Mouse (Mus musculus) kidney, adult 11 months (tissue): ENCODE measurements around the gene Jdp2.
"Not testable (repeated sequence)": the region's sequence is repeated elsewhere in the genome, so short reads cannot be mapped to it uniquely, and the experiment has no call there.

ENCODE experiments used
- DNase-seq: peaks from one replicate; pipeline ENCODE4 v3.0.0; 2022

Jdp2 gene

DNA sequence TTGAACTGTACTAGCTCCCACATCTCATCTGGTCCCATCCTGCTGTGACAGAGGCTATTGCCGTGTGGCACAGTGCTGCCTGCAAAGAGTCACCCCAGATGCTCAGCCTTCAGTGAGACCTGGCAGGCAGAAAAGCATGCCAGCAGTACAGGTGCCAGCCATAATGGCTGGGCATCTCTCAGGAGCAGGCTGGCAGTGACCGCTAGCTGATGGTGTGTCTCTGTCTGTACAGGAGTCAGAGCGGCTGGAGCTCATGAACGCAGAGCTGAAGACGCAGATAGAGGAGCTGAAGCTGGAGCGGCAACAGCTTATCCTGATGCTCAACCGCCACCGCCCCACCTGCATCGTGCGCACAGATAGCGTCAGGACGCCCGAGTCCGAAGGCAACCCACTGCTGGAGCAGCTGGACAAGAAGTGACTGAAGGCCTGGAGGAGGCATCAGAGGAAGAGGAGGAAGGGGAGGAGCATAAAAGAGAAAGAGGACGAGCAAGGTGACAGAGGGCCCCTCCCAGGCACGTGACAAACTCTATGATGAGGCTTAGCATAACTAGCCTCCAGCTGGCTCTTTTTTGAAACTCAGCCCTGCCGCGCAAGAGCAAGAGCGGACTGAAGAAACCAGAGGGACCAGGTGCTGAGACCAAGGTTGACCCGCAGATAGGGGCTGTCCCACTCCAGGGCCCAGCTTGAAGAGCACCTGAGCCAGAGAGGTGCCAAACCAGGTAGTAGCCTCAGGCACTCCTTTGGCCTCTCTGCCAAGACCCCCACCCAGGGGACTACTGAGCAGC lies 39.9 kb downstream of the Jdp2 start:
- DNase-seq: no peak

DNA sequence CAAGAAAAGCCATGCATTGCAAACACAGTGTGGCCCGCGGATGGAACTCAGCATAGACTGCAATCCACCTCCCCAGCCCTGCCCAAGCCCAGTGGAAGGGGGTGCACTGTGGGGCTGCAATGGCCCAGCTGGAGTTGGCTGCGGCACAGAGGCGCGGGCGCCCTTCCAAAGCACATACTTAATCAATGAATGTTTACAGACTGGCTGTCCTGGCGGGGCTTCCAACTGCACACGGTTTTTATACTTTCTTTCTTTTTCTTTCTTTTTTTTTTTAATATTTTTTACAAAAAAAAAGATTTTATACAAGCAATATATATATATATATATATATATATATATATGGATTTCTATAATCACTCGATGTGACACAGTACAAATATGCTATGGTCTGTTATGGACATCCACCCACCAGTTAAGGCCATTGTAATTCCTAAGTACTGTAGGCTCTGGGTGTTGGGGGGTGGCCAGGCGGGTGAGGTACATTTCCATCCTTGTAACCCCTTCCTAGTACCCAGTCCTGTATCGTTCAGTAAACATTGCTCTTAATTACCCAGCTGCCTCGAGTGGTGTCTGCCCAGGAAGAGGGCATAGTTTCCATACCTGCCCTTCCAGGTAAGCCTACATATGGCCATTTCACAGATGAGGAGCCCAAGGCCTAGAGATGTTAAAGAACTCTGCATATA lies 40.6 kb downstream of the Jdp2 start:
- peak; percentile 50 for DNase-seq

DNA sequence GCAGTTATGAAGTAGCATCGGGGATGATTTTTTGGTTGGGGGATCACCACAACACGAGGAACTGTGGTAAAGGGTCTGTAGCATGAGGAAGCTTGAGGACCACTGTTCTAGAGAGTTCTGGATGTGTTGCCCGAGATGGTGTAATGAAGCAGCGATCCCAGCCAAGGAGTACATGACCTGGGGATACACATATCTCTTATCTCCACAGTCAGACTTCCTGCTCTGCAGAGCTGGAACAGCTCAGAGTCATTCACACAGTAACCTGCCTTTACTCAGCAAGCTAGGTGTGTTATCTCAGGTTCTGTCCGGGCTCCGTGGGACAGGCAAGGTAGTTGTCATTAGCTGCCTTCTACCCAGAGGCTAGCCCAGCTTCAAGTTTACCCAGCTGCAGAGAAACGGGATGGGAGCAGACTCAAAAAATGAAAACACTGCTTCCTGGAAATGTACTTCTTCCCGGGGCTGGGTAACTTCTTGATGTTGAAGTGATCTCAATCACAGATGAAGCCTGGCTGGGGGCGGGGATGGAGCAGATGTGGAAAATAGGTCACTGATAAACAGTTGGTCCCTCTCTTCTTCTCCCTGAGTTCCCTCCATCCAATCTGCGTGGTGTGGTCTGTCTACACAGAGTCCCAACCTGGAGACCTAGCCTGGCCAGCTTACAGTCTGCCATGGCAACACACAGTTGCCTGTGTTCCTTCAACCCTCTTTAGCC lies 42.2 kb downstream of the Jdp2 start:
- DNase-seq: no peak

DNA sequence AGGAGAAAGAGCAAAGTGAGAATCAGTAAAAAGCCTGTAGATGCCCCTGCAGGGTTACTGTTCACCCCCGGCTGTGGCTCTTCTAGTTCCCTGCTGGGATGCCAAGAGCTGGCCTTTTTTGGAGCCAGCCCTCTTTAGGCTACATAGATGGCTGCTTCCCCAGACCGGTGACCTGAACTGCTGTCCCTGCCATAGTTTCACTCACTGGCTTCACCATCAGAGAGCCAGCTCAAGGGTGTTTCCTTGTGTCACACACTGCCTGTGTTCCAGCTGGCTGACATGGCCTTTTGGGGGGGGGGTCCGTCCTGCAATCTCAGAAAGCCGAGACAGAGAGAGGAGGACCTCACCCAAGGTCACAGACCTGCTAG lies 42.7 kb downstream of the Jdp2 start:
- DNase-seq: no peak

DNA sequence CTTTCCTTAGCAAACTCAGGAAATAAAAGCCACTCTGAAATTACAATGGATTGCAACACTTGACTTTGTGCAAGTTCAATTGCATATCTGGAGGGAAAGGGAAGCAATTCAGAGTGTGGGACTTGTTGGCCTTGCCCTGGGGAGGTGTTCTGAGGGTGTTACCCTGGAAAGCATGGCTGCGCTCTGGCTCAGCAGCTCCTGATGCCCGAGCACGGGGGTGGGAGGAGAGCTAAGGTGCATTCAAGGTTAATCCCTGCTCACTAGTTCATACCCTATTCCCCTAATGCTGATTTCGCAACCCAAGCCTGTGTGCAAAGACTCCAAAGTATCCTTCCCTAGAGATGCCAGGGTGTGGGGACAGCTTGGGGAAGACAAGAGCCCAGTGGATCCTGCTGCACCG lies 44.9 kb downstream of the Jdp2 start:
- DNase-seq: peak; percentile 57

DNA sequence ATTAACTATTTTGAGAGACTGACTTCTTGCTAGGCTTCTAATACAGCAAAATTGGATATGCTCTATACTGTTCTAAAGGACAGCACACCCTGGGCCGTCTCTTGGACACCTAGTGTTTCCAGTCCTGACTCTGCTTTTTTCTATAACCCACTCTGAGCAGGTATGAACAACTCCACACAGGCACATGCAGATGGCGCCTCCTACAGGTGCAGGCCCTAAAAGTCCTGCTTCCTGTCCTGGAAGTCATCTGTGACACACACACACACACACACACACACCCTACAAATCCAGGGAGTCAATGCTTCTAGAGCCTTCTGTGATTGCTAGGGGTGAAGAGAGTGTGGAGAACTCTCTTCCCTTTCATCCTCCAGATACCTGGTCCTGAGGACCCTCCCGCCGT lies 46.8 kb downstream of the Jdp2 start:
- peak; percentile 45 for DNase-seq

DNA sequence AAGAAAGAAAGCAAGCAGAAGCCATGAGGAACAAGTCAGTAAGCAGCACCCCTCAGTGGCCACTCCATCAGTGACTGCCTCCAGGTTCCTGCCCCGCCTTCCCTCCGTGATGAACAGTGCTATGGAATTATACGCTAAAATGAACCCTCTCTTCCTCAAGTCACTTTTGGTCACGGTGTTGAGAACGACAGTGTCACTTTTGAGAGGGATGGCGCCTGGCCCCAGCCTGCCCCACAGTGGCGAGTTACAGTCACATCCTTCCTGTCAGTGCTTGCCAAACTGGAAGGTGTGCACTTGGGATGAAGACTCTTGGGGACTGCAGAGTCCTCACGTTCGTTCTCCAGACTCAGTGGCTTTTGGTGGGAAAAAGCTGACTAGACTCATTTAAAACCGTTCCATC lies 48.5 kb downstream of the Jdp2 start:
- peak; percentile 23 for DNase-seq

DNA sequence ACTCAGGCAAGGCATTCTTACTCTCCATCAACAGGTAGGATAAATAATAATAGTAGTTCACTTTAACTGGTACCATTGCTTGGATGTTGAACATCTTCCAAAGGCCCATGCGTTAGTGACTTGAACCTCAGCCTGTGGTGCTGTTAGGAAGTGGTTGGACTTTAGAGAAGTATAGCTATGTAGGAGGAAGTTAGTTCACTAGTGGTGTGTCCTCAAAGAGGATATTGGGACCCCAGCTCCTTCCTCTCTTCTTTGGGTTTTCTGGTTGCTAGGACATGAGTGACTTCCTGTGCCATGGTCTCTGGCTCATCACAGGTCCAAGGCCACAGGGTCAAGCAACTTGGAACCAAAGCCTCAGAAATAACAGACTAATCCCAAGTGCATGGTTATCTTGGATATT lies 49.1 kb downstream of the Jdp2 start:
- no peak for DNase-seq

DNA sequence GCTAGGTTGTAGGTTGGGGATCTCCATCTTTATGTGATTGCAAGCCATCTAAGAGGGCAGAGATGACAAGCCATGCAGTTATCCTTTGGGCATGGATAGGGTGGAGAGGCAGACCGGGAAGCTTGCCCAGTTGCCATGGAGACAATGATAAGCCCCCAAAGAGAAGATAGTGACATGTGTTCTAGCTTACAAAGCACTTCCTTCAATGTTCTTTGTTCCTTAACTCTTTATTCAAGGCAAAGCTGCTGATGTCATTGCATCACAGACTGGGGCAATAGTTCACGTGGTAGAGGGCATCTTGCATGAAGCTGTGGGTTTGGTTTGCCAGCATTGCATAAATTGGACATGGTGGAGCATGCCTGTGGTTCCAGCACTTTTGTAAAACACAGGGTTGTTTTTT lies 60.5 kb downstream of the Jdp2 start:
- no peak for DNase-seq

DNA sequence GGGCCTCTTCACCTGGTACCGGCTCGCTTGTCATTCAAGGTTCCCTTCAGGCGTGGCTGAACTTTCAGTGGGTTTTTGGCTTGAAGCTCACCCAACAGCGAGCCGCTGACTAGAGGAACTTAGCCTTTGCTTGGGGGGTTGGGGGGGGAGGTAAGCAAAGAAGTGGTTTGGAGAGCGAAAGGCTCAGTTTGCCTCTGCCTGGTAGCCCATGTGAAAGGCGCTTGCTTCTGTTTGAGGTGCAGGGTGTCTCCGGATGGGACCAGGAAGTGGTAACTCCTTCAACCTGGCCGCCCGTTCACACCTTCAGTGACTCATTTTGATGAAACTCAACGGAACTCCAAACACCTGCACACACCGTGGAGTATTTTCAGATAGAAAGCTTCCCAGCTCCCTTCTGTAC lies 62.0 kb downstream of the Jdp2 start:
- DNase-seq: no peak

DNA sequence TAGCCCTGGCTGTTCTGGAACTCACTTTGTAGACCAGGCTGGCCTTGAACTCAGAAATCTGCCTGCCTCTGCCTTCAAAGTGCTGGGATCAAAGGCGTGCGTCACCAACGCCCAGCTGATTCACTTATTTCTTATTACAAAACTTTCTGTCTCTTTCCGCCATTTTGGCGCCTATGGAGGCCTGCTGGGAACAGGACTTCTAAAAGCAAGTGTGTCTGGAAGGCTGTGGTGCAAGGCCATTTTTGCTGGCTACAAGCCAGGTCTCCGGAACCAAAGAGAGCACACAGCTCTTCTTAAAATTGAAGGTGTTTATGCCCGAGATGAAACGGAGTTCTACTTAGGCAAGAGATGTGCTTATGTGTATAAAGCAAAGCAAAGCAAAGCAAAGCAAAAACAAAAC lies 63.4 kb downstream of the Jdp2 start:
- DNase-seq: not testable (repeated sequence)

DNA sequence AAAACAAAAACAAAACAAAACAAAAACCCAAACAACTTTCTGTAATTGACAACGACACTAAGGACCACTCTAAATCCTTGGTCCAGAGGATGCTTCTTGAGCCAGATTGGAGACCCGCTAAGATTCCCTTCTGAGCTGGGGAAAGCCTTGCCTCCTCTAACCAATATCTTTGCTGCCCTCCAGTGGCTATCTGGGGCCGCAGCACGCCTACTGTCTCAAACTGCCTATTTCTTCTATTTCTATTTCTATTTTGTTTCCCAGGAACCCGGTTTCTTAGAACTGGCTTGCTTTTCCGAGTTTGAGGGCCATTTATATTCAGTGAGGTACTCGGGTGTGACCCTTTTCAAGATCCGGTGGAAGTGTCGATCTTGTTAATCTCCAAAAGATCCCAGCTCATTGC lies 64.1 kb downstream of the Jdp2 start:
- DNase-seq: peak; percentile 45

DNA sequence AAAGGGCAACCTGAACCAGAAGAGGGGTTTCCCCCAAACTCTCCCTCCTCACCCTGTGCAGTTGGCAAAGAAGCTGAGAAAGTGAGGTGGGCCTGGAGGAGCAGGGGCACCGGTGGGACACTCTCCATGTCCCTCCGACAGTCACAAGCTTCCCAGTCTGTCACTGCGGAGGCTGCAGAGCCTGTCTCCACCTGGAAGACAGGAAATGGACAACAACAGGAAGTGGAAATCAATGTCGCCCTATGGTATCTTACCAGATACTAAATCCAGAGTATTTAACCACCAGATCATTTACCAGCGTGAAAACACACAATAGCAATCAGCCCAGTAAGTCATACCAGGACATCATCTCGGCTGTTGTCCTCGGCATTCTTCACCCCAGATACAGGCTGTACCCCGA lies 67.3 kb downstream of the Jdp2 start:
- no peak for DNase-seq

DNA sequence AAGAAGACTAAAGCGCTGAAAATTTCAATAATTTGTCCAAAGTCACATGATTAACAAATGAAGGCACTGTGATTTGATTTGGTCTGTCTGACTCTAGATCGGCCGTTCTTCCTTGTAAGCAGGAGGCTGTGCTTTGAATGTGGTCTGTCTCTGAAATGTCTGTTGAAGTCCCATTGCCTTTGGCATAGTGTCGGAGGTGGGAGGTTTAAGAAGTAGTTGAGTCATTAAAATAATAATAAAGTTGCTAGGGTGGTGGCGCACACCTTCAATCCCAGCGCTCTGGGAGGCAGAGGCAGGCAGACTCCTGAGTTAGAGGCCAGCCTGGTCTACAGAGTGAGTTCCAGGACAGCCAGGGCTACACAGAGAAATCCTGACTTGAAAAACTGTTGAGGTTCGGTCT lies 68.2 kb downstream of the Jdp2 start:
- no peak for DNase-seq

DNA sequence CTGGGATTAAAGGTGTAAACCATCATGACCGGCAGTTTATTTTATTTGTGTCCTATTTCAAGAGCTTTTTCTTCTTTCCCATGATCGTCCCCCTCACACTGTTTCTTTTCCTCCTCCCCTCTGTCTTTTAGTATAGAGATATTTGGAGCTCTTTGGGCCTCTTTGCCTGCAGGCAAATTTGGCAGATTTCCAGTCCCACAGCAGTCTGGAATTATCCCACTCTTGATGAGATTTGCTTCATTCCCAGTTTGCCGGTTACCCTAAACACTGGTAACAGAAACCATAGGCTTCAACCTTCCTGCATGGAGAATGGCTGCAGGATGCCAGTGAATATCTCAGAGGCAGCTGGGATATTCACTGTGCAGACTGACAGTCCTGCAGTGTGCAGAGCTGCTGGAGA lies 69.9 kb downstream of the Jdp2 start:
- DNase-seq: no peak

DNA sequence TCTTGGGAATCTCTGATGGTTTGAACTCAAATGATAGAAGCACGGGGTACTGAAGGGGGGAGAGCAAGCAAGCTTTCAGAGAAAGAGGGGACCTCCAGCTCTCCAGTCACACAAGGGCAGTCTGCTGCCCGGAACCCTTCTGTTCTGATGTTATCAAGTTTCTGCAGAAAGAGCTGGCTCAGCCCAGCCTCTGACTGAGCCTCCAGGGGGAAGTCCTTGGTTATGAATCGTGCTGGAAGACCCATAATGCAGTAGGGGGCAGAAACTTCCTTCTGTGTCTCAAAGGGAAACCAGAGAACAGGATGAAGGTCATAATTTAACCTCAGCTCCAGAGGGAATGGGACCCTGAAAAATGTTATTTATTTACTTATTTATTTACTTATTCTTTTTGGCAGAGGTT lies 71.3 kb downstream of the Jdp2 start:
- DNase-seq: no peak

DNA sequence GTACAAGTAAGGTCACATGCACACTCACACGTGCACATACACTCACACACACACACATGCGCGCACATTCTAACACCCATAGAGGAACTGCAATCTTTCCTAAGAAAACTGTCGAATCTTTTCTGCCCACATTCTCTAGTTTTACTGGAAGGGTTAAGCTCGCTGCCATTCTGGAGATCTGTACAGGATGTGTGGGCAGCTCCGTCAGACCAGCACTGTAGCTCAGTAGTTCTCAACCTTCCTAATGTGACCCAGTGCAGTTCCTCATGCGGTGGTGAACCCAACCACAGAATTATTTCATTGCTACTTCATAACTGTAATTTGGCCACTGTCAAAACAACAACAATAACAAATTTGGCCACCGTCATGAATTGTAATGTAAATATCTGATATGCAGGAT lies 75.1 kb downstream of the Jdp2 start:
- DNase-seq: no peak

DNA sequence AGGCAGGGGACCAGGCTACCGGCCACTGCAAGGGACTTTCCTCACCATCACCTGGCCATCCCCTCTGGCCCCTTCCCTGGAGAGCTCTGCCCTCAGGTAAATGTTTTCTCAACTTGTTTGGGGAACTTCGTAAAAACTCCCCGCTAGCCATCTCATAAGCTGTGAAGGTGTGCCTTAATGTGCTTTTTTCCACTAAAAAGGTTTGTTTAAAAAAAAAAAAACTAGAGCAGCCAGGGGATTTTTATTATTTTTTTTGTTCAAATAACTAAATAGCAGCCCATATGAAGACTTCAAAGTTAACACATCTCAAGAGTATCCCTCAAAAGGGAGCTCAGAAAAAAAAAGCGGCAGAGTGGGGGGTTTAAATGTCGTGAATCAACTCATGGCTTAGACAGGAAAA lies 80.3 kb downstream of the Jdp2 start:
- DNase-seq: no peak

DNA sequence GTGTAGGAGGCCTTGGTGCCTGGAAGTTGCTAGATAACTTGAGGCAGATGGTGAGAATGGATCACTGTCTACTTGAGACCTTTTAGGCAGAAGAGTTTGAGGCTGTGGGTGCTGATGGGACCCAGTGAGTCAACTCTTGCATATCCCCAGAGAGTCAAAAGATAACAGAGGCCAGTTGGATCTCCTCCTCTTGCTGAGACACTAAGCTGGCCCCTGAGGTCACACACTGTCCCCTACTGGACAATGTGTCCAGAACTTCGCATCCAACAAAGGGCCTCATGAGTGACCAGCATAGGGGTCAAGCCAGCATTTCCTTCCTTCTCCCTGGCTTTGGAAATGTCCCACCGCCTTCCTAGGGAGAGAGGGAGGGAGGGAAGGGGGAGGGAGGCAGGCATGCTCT lies 81.0 kb downstream of the Jdp2 start:
- no peak for DNase-seq

DNA sequence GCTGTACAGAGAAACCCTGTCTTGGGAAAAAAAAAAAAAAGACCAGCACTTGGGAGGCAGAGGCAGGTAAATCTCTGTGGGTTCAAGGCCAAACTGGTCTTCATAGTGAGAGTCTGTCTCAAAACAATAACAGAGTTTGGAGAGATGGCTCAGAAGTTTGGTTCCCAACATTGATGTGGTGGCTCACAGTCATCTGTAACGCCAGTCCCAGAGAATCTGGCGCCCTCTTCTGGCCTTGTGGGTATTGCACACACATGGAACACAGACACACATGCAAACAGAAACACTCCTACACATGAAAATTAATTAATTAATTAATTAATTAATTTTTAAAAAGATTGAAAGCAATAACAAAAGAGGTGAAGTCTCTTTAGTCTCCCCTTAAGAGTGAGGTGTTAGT lies 83.5 kb downstream of the Jdp2 start:
- DNase-seq: no peak

DNA sequence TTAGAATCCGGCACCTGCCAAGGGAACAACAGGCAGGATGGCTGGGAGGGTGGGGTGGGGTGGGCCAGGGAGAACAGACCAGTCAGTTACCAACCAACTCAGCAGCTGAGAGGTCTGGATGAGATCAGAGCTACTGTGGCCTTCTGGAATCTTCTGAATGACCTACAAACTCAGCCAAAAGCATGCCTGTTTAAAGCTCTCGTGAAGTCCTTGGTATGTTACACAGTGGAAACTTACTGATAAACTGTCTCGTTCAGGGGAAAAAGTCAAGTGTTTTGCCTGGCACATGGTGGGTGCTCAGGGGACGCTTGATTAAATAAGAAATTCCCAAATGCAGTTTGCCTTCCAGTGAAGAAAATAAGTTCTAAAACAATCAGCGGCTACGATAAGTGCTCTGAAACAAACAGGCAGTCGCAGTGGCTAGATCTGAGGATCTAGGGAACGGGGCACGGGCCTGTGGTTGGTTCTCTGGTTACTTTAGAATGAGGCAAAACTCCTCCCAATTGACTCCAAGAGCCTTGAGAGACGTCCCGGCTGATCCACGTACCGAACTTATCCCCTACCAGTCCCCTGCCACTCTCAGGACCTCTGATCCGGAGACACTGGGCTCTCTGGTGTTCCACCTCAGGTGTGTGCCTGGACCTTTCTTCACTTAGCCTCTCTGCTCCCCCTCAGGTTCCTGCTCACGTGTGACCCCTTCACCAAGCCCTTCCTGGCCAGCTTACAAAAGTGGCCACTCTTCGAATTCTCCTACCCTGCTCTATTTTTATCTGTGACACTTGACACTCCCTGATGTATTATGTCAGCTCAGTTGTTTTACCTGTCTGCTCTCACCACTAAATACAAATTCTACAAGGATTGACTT lies 85.8 kb downstream of the Jdp2 start:
- DNase-seq: no peak

DNA sequence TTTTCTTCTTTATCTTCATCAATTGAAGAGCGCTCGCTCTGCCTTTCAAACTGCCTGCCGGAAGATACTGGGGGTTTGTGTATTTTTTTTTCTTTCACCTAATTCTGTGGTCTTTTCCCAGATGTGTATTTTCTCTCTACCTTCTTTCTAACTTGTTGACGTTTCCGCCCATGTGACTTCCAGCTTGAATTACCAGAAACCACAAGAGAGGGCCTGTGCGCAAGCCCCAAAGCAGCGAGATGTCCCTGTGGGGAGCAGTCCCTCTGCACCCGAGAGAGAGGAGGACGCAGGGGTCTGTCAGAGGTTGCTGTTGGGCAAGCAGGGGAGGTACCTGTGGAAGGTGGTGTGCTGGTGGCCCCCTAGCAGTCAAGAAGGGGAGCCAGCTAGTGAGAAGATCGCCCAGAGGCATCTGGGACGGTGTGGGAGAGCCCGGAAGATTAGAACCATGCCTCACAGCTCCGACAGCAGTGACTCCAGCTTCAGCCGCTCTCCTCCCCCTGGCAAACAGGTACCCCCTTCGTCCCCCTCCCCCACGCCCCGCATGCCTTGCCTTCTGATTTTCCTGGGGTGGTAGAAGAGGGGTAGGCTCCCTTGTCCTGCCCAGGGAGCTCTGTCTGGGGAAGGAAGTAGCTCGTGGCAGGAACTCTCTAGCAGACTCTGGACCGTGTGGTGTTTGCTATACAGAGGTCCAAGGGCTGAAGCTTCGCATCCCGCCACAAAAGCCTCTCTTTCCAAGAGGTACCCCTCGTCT lies 87.8 kb downstream of the Jdp2 start, which contains the start of gene Batf:
TSS of gene Batf (plus strand) at position 204 of the 751 bp plus-strand sequence.
- no peak for DNase-seq

DNA sequence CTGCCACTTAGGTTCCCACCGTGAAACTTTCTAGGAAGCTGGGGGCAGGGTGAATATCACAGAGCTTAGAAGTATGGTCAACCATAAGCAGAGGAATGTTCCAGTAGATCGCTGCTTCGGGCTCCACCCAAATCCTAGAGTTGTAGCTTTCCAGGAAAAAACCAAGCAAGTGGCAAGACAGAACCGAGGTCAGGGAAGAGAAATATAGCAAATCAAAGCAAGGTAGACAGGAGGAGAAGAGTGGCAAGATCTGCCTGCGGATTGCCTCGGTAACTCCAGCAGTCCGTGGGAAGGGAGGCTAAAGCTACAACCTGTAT lies 88.3 kb downstream of the Jdp2 start:
- no peak for DNase-seq
